Mouse (Mus musculus): ENCODE measurements around the gene Ceacam13. TPM values are rescaled to one million over a fixed set of nuclear protein-coding genes. Genes with fewer than 3 reads are reported as not detected.
"Not testable (repeated sequence)": the region's sequence is repeated elsewhere in the genome, so short reads cannot be mapped to it uniquely, and the experiment has no call there.

Ceacam13 gene
- total RNA-seq (2014; rRNA removed), result not detected in 2 replicates
- not detected in 2 replicates for polyA plus RNA-seq (2015; fragmentation: Nextera tagmentation; extraction: Ambion mirVana)

DNA sequence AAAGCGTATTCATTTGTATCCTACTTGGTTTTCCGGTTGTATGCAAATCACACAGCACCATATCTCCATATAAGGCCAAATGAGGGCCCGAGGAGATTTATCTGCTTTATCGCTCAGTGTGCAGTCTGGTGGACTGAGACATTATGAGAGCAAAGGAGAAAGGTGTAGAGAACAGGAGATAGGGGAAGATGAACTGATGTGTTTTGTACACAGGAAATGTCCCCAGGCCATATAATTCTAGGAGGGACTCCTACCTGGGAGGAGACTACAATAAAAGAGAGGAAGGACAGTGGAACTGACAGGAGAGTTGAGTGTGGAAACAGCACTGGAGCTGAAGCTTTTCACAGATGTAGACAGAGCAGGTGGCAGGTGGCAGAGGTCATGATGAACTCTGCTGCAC lies at the start of gene Ceacam13:
TSS of gene Ceacam13 (plus strand) at position 301 of the 400 bp plus-strand sequence.
- no peaks in the 10 kb centered on the region for H3K27me3 ChIP-seq (ENCODE audit: insufficient read depth, low read length)
- no peak within 1 kb of the TSS for H3K27ac ChIP-seq (ENCODE audit: low read depth, low read length)
- no peak for TF ChIP-seq CTCF (IDR thresholded peaks at IDR 0.05; ENCODE audit: low read depth)
- H3K36me3 ChIP-seq (ENCODE audit: insufficient read depth), result no peaks in the 10 kb centered on the region
- H3K4me3 ChIP-seq (ENCODE audit: low read depth, low read length), result no peak within 1 kb of the TSS
- no peak within 1 kb of the TSS for H3K9ac ChIP-seq
- no peaks in the 10 kb centered on the region for H3K4me1 ChIP-seq (ENCODE audit: insufficient read depth)
- no peak for DNase-seq
- H3K9me3 ChIP-seq (ENCODE audit: low read length), result peaks cover 22% of the 10 kb centered on the region; the same call in 1 of the 2 replicates
- no peak for ATAC-seq
- WGBS, result 78% methylated on average over 4 of the region's 4 CpGs
- H3K4me2 ChIP-seq (ENCODE audit: low read depth), result no peak within 1 kb of the TSS

DNA sequence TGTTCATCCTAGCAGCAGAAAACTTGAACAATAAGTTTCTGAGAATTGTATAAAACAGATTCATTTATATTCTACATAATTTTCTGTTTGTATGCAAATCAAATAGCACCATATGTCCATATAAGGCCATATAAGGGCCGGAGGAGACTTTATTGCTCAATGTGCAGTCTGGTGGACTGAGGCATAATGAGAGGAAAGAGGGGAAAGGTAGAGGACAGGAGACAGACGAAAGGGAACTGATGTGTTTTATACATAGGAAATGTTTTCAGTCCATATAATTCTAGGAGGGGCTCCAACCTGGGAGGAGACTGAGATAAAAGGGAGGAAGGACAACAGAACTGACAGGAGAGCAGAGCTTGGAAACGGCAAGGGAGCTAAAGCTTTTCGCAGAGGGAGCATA lies 37.9 kb upstream of the Ceacam13 start, which contains the start of gene Ceacam11:
TSS of gene Ceacam11 (plus strand) at position 301 of the 400 bp plus-strand sequence.
- Histone ChIP-seq H3K4me2 (ENCODE audit: low read depth) (no peak within 1 kb of the TSS), H3K9me3 (ENCODE audit: low read length) (peaks cover 23% of the 10 kb centered on the region), H3K27ac (ENCODE audit: low read depth, low read length) (no peak within 1 kb of the TSS), H3K27me3 (ENCODE audit: insufficient read depth, low read length) (no peaks in the 10 kb centered on the region), H3K4me3 (ENCODE audit: low read depth, low read length) (no peak within 1 kb of the TSS), H3K4me1 (ENCODE audit: insufficient read depth) (no peaks in the 10 kb centered on the region), H3K9ac (no peak within 1 kb of the TSS), H3K36me3 (ENCODE audit: insufficient read depth) (no peaks in the 10 kb centered on the region)
- no peak for ATAC-seq
- no peak for TF ChIP-seq CTCF (IDR thresholded peaks at IDR 0.05; ENCODE audit: low read depth)
- no peak for DNase-seq
- WGBS, result 80% methylated on average over 4 of the region's 4 CpGs

DNA sequence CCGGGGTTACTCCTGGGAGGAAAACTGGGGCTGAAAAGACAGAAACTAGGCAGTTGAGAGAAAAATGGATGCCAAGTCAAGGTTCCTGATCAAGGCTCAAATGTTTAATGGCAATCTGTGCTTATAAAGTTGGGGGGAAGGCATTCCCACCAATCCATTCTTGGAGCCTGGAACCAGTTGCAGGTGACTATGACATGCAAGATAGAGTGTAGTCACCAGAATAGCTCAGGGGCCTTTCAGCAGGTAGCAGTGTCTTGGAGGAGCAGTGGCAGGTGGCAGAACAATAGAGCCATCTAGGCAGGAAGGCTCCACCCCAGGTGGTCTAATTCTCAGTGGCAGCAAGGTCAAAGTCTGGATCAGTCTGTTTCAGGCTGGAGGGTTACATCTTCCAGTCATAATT lies 8.6 kb upstream of the Ceacam13 start:
- not testable (repeated sequence) for ATAC-seq
- WGBS, result 88% methylated on average over 1 of the region's 1 CpGs

DNA sequence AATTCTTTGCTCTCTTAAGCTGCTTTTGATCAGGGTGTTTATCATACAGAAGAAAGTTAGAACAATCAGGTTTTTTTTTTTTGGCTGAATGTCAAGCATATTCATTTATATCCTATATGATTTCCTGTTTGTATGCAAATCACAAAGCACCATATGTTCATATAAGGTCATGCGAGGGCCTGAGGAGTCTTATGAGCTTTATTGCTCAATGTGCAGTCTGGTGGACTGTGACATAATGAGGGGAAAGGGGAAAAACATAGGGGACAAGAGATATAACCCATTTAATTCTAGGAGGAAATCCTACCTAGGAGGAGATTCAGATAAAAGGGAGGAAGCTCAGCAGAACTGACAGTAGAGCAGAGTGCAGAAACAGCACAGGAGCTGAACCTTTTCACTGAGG lies 55.9 kb downstream of the Ceacam13 start, which contains the start of gene Ceacam12:
TSS of gene Ceacam12 (plus strand) at position 301 of the 400 bp plus-strand sequence.
- ATAC-seq (no peak), DNase-seq (no peak)
- Histone ChIP-seq H3K4me3 (ENCODE audit: low read depth, low read length) (no peak within 1 kb of the TSS), H3K4me1 (ENCODE audit: insufficient read depth) (no peaks in the 10 kb centered on the region), H3K4me2 (ENCODE audit: low read depth) (no peak within 1 kb of the TSS), H3K27me3 (ENCODE audit: insufficient read depth, low read length) (no peaks in the 10 kb centered on the region), H3K36me3 (ENCODE audit: insufficient read depth) (no peaks in the 10 kb centered on the region), H3K27ac (ENCODE audit: low read depth, low read length) (no peak within 1 kb of the TSS), H3K9ac (no peak within 1 kb of the TSS), H3K9me3 (ENCODE audit: low read length) (0 out of 2 replicates have a peak, but pooled peaks cover 36% of the 10 kb centered on the region)
- 75% methylated on average over 1 of the region's 1 CpGs for WGBS
- no peak for TF ChIP-seq CTCF (IDR thresholded peaks at IDR 0.05; ENCODE audit: low read depth)

More for the DNA sequence above, 8.6 kb upstream of the Ceacam13 start:
- H3K27ac ChIP-seq (ENCODE audit: low read depth, low read length); H3K4me2 ChIP-seq (ENCODE audit: low read depth); H3K4me1 ChIP-seq (ENCODE audit: insufficient read depth); H3K4me3 ChIP-seq (ENCODE audit: low read depth, low read length); H3K27me3 ChIP-seq (ENCODE audit: insufficient read depth, low read length); DNase-seq; H3K36me3 ChIP-seq (ENCODE audit: insufficient read depth); H3K9ac ChIP-seq: not testable (repeated sequence)
- peaks cover 21% of the 10 kb centered on the region; the same call in 1 of the 2 replicates for H3K9me3 ChIP-seq (ENCODE audit: low read length)

Small RNA genes lying within 50 kb of the gene (microRNA-seq; reads per million reads assigned to microRNA genes)
- gene Gm22414, result 0 reads per million in 2 experiments

Other genes starting within 250 kb of the Ceacam13 start
- not detected in 2 replicates for gene Ceacam14, start 197.3 kb upstream of the Ceacam13 start, total RNA-seq (2014; rRNA removed)
- gene Ceacam14, start 197.3 kb upstream of the Ceacam13 start, polyA plus RNA-seq (2015; fragmentation: Nextera tagmentation; extraction: Ambion mirVana), result not detected in 2 replicates
- not detected in 2 replicates for gene Gm5155, start 138.1 kb upstream of the Ceacam13 start, total RNA-seq (2014; rRNA removed)
- gene Gm5155, start 138.1 kb upstream of the Ceacam13 start, polyA plus RNA-seq (2015; fragmentation: Nextera tagmentation; extraction: Ambion mirVana), result not detected in 2 replicates
- not detected in 2 replicates for gene Ceacam11, start 37.8 kb upstream of the Ceacam13 start, total RNA-seq (2014; rRNA removed)
- not detected in 2 replicates for gene Ceacam11, start 37.8 kb upstream of the Ceacam13 start, polyA plus RNA-seq (2015; fragmentation: Nextera tagmentation; extraction: Ambion mirVana)
- gene Ceacam12, start 56.0 kb downstream of the Ceacam13 start, total RNA-seq (2014; rRNA removed), result not detected in 2 replicates
- gene Ceacam12, start 56.0 kb downstream of the Ceacam13 start, polyA plus RNA-seq (2015; fragmentation: Nextera tagmentation; extraction: Ambion mirVana), result not detected in 2 replicates
- gene Igfl3, start 166.6 kb downstream of the Ceacam13 start, total RNA-seq (2014; rRNA removed), result not detected in 2 replicates
- gene Igfl3, start 166.6 kb downstream of the Ceacam13 start, polyA plus RNA-seq (2015; fragmentation: Nextera tagmentation; extraction: Ambion mirVana), result not detected in 2 replicates
- gene Mill1, start 235.5 kb downstream of the Ceacam13 start, total RNA-seq (2014; rRNA removed), result not detected in 2 replicates
- gene Mill1, start 235.5 kb downstream of the Ceacam13 start, polyA plus RNA-seq (2015; fragmentation: Nextera tagmentation; extraction: Ambion mirVana), result not detected in 2 replicates

Measured in forebrain, postnatal 0 days (tissue).